Mouse (Mus musculus): ENCODE measurements around the gene Sgk1.
"Not testable (repeated sequence)": the region's sequence is repeated elsewhere in the genome, so short reads cannot be mapped to it uniquely, and the experiment has no call there.

Gene Sgk1

DNA sequence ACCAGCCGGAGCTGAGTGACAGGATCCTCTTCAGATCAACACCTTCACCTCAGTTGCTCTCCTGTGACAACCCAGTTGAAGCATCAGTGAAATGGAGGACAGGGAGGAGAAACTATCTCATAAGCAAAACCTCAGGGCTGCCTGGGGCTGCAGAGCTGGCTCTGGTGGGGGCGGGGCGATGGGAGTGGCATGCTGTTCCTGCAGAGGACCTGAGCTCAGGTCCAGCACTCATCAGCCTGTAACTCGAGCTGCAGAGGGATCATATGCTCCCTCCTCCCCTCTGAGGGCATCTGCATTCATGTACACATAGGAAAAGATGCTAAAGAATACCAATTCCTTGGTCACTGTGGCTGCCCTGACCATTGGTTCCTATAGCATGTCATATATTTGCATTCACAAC is 15.5 kb upstream of the Sgk1 start:
- DNase-seq (ENCODE audit: extremely low read depth, insufficient read length, low spot score): peak; percentile 6

DNA sequence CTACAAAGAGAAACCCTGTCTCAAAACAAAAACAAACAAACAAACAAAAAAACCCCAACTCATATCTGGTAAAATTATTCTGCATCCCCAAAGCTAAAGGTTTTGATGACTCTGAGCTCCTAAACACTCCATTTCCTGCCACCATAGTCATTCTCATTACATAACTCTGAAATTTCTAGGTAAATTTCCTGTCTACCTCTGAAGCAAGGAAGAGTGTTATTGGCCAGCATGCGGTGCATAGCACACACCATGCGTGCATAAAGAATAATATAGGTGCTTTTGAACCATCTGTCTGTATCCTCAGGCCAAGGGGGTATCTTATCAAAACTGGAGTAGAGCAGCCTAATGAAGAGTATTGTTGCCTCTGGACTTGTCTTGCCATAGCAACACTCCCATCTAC is 13.8 kb upstream of the Sgk1 start:
- no peak for DNase-seq (ENCODE audit: extremely low read depth, insufficient read length, low spot score)

DNA sequence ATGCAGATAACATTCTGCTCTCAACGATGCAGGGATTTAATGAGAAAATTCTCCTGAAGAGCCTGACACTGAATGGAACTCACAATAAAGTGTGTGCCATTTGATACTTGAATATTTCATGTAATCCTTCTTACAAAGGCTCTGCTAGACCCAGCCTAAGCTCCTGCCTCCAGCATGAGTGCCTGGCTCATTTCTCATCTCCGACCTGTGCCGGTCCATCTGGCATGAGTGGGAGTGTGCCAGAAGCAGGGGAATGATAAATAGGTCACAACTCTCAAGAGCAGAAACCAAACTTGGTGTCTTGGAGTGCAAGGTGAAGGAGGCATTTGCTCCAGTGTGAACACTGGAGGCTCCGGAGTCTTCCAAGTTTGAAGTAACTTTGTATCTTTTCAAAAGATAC is 13.4 kb upstream of the Sgk1 start:
- no peak for DNase-seq (ENCODE audit: extremely low read depth, insufficient read length, low spot score)

DNA sequence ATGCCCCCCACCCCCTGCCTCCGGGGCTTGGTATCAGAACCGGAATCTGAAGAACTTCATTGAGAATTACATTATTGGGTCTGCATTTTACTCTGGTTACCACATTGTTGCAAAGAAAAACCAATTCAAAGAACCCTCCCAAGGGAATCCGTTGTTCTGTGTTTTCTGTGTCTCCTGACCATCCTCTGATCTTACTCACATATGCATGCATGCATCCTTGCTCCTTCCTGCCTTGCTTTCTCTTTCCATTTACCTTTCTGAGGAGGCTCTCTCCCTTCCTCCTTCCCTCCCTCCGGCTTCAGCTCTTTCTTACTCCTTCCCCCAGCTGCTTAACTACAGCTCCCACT is 174 bp upstream of the Sgk1 start:
- no peak for DNase-seq (ENCODE audit: extremely low read depth, insufficient read length, low spot score)

DNA sequence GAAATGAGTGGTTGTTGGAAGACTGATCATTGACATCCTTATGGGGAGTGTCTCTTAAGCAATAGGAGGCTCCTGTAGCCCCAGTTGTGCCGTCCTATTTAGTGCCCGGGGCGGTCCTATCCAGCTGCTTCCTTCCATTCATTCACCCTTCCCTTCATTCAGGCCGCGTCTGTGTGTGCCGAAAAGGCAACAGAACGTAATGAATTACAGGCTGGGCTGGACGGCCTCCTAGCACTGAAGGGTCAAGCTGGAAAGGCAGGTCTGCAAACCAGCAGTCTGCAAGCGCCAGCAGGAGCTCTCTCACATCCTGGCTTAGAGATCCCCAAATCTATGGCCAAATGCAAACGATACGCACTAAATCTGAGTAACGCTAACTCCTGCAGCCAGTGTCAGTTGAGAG is 1.6 kb downstream of the Sgk1 start:
- no peak for DNase-seq (ENCODE audit: extremely low read depth, insufficient read length, low spot score)

DNA sequence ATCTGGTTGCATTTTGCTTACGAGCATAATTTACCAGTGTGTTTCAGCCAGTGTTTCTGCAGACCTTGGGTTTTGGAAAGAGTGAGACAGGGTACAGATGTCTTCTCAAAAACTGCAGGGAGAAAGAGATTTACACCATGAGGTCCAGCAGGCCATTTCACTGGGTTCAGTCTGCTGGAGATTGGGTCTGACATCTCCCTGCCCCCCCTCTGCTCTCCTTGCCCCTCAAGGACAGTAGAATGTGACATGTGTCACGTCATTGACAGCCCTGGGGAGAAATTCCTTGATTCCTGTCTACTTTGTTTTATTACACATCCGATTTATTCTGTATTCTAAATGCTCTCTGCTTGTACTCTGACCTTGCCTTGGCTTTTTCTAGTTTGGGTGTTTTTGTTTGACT is 2.5 kb downstream of the Sgk1 start:
- no peak for DNase-seq (ENCODE audit: extremely low read depth, insufficient read length, low spot score)

DNA sequence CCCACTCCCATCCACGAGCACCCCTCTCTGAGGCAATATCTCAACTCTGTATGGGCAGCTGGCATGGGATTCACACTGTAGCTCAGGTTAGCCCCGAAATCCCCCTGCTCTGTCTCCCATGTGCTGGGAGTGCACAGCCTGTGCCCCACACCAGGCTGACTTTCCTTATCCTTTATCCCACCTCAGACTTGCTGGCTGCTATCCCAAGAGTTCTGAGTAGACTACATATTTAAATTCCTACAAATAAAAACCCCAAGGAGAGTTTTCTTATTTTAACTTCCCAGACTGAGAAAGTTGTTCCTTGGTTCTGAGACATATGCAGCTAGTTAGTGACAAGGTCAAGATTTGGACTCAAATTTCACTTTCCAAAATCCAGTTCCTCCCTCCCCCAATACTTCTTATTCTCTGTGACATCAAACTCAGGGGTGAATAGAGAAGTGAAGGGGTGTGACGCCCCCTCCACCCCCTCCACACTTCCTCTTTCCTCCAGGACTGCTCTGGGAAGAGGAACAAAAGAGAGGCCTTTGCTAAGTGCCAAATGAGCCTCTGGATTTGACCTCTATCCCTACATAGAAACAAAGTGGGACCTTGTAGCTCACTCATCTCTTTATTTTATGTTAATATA is 7.3 kb downstream of the Sgk1 start:
- DNase-seq (ENCODE audit: extremely low read depth, insufficient read length, low spot score): no peak

DNA sequence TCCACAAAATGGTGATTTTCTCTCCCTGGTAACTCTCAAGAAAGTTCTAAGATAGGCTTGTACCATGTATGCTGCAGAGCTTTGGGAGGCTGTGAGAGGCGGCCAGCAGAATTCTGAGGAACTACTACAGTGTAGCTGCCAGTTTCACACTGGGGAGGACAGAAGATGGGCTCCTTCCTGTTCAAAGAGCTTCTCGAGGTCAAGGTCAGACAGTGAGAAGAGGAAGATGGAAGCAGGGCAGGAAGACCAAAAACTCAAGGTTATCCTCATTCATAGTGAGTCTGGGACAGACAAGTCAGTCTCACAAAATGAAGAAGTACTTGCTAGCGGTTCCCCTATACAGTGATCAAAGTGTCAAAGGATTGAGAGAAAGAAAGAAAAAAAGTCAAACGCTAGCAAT is 8.3 kb downstream of the Sgk1 start:
- no peak for DNase-seq (ENCODE audit: extremely low read depth, insufficient read length, low spot score)

DNA sequence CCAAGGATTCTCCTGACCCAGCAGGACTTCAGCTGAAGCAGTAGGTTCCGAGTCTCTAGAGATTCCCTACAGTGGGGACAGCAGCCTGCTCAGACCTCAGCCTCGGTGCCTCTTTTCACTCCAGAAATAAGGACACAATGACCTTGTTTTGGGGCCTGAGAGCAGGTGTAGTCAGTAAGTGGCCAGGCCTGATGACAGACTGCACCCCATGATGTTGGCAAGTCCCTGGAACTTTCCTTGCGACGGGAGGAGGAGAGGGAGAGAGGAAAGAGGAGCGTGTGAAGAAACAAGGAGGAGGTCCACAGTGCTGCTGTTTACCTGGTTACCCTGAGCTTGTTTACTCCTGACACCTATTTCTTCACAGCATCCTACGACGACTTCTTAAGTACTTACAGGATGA is 9.5 kb downstream of the Sgk1 start:
- DNase-seq (ENCODE audit: extremely low read depth, insufficient read length, low spot score): no peak

DNA sequence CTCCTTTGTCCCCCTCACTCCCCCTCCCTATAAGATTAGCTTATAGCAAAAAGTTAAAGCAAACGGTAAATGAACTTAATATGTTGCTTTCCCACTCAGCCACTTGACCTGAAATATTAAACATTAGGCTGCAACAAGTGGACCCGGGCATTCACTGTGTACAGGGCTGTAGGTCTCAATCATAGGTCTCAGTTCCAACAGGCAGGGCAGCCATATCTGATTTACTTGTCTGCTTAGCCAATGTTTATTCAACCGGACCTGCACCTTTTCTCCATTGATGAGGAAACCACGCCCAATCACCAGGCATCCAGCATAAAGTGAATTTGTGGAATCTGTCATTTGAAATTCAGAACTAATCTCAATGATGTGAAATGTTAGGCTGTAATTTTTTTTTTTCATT is 10.1 kb downstream of the Sgk1 start:
- DNase-seq (ENCODE audit: extremely low read depth, insufficient read length, low spot score): no peak

DNA sequence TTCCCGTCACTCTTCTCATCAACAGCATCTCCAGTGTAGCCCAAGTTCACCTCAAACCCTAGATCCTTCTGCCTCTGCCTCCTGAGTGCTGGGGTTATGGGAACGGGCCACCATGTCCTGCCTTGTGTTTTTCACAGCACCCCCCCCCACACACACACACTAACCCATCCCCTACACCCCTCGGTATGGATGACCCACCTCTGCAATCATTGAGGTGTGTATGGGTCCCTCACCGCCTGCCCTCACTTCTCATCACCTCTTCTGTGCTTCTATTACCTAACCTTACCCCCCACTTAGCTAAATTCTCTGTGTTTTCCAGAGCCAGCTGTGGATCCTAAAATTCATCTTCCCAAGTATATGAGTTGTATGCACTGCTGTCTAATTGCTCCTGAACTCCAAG is 16.4 kb downstream of the Sgk1 start:
- DNase-seq (ENCODE audit: extremely low read depth, insufficient read length, low spot score): no peak

DNA sequence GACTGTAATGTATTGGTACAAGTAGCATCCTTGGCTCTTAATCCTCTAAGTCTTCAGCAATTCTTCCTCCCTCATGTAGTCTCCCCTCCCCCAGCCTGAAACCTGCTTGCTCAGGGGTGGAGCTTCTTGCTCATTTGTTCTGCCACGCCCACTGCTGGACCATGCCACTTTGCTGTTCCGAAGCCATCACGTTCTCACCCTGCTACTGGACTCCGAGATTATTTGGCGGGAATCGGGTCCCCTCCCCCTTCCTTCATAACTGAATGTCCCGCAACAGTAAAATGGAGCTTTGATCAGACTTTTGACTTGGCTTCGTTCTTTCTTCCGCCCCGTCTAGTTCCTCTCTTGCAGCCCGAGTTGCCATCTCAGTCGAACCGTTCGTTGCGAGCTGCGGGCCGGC is 16.9 kb downstream of the Sgk1 start:
- not testable (repeated sequence) for DNase-seq (ENCODE audit: extremely low read depth, insufficient read length, low spot score)

DNA sequence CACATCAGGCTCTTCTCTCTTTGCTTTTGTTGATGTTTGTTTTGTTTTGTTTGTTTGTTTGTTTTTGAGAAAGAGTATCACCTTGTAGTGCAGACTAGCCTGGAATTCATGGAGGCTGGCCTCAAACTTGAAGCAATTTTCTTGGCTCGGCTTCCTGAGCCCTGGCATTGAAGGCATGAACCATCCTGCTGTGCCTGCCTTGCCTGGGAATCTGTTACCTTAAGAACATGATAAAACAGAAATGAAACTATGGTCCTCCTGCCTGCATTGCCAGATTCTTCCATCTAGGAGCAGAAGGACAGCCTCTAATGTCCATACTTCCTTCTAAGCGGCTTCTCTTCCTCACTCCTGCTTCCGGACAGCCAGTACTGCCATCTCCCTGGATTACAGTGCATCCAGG is 17.4 kb downstream of the Sgk1 start:
- no peak for DNase-seq (ENCODE audit: extremely low read depth, insufficient read length, low spot score)

DNA sequence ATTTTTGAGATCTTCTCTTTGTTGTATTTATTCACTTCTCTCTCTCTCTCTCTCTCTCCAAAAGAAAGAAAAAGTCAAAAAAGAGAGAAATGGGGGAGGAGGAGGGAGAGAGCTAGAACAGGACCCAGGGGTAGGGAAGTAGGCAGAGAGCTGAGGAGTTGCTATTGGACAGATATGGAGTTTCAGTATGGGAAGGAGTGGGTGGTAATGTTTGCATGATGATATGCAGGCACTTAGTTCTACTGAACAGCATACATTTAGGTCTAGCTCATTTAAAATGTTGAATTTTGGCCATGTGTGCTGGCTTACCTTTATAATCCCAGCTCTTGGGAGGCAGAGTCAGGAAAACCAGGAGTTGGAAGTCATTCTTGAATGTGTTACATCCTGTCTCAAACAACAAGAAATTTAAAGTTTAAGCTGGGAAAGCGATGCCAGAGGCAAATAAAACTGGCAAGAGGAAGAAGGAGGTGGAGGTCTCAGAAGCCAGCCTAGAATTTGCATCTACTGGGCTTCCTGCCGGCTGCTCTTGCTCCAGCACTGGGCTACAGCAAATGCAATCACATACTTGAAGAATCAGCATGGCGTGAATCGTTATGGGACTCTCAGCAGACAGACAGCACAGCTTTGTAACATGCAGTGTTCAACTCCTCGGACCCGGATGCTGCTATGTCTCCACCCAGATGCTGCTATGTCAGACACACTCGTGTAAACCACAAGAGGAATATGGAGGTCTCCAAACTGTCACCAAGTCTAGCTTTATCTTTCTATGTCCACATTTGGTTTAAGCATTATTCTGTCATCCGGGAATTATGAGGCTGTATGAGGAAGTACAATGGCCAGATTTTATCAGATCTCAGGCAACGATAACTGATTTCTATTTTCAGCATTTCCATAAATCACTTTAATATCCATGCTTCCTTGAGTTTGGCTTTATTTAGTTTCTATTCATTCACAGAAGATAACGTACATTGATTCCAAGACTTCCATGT is 20.5 kb downstream of the Sgk1 start:
- no peak for DNase-seq (ENCODE audit: extremely low read depth, insufficient read length, low spot score)

DNA sequence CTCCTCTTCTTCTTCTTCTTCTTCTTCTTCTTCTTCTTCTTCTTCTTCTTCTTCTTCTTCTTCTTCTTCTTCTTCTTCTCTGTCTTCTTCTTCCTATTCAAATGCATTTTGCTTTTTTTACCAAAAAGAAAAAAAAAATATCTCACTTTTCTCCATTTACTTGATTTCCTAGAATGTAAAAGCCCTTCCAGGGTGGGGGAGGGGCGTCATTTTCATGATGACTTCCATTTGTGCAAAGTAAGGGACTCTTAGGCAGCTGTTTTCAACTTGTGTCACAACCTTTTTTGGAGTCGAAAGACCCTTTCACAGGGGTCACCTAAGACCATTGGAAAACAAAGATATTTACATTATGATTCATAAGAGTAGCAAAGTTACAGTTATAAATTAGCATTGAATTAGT is 22.2 kb downstream of the Sgk1 start:
- no peak for DNase-seq (ENCODE audit: extremely low read depth, insufficient read length, low spot score)

DNA sequence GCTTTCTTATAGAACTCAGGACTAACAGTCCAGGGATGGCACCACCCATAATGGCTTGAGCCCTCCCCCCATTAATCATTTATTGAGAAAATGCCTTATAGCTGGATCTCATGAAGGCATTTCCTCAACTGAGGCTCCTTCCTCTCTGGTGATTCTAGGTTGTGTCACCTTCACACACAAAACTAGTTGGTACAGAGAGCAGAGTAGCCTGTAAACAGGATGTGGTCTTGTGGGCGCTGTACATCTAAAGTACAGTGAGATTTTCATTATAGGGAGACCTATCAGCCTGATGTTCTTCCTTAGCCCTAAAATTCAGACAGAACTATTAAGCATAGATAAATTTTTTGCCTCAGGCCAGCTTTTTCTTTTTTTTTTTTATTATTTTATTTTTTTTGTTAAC is 23.6 kb downstream of the Sgk1 start:
- no peak for DNase-seq (ENCODE audit: extremely low read depth, insufficient read length, low spot score)

DNA sequence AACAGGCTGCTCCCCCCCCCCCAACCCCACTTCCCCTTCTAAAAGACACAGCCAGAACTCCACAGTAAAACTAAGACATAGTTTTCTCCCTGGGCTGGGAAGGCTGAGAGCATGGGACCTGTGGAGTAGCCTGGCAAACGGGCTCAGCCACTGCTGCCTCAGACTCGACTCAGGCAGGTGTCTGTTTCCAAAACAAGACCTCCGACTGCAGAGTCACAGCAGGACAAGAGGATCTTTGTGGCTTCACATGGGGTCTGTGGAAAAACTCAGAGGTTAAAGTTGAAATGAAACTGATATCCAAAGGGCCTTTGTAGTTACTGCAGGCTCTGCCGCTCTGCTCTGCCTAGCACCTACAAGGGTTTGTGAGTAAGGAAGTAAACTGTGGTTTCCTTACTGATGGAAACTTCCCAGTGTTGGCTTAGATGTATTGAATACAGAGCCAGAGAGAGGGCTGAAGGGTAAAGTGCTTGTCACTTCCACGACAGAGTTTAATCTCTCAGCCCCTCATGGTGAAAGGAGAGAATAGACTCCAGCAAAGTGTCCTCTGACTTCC is 25.0 kb downstream of the Sgk1 start:
- DNase-seq (ENCODE audit: extremely low read depth, insufficient read length, low spot score): no peak

DNA sequence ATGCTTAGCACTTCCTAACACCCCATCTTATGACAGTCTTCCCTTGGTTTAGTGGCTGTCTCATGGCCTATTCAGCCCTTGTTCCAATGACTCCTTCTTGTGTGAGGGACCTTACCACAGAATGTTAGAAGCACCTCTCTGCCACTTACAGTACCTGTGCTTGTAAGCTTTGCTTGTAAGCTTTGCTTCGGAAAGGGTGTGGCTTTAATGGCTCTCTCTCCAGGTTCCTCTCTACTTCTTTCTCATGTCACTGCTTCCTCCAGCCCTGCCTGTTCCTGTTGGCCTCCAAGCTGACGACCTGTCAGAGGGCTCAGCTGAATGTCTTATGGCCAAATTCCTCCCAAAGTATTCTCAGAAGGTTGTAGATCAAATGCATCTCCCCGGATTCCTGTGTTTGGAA is 25.8 kb downstream of the Sgk1 start:
- DNase-seq (ENCODE audit: extremely low read depth, insufficient read length, low spot score): no peak

DNA sequence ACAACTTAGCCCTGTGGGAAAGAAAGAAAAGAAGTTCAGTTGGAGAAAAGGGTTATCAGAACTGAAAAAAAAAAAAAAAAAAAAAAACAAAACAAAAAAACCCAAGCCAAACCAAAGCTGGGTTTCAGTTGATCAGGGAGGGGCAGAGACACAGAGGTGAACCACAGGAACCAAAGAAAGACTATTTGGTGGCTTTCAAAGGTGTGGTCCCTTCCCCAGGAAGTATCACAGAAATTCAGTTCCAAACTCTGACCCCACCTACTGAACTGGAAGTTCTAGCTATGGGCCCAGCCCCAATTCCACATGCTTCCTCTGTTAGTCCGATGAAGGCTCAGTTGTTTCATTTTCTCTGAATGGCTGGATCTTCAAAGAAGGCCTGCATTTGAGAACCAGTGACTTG is 26.7 kb downstream of the Sgk1 start:
- no peak for DNase-seq (ENCODE audit: extremely low read depth, insufficient read length, low spot score)

DNA sequence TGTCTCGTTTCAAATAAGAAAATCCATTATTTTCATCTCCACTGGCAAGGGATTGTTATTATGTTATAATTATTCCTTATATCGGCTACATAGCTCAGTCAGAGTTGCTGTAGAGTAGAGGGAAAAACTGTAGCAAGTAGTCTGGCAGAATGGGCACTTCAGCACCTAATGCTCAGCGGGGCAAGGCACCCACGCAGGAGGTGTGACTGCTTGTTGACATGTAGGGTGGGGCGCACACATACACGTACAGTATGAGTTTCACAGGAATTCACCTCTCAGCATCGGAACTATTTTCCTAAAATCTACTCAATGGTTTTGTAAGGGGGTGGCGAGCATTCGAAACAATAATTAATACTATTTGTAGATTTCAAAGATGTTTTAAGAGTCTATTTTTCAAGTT is 28.4 kb downstream of the Sgk1 start:
- no peak for DNase-seq (ENCODE audit: extremely low read depth, insufficient read length, low spot score)

DNA sequence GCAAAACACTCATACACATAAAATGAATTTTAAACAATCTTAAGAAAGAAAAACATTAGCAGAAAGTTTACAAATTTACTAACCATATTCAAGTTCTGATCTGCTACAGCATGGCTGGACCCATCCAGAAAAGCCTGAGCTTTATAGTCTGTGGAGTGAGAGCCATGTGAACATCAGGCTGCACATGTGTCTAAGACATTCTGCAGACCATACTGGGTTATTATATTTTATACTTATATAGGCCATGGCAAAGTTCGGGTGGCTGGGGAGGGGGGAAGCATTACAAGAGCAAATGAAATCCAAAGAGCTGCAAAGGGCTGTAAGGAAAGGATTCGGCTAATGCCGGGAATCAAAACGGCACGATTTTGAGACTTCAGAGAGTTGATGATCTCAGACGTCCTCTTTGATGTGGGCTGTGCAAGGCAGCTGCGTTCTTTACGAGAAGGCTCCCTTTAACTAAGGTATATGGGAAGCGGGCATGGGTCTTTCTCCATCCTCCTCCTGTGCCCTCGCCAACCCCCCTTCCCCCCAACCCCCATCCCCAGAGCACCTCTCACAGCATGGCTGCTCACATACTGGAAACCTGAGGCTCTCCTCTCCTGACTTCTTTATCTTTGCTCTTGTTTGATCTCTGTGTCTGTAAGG is 29.4 kb downstream of the Sgk1 start:
- no peak for DNase-seq (ENCODE audit: extremely low read depth, insufficient read length, low spot score)

DNA sequence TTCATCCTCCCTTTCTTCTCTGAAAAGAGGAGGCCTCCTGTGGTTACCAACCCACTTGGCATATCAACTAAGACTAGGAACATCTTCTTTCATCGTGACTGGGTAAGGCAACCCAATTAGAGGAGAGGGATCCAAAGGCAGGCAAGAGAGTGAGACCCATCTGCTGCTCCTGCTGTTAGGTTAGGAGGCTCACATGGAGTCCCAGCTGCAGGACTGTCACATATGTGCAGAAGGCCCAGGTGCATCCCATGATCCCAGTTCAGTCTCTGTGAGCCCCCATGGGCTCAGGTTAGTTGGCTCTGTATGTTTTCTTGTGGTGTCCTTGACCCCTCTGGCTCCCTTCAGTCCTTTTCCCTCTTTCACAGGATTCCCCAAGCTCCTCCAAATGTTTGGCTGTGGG is 32.8 kb downstream of the Sgk1 start:
- DNase-seq (ENCODE audit: extremely low read depth, insufficient read length, low spot score): no peak
